Mouse (Mus musculus) heart, postnatal 25 days (tissue): Measurements from ENCODE around the gene Mthfd1. TPM values are rescaled to one million over a fixed set of nuclear protein-coding genes. Genes with fewer than 3 reads are reported as not detected.
"Not testable (repeated sequence)": the region's sequence is repeated elsewhere in the genome, so short reads cannot be mapped to it uniquely, and the experiment has no call there.

Source experiments
- DNase-seq: peaks from one replicate; pipeline ENCODE4 v3.0.0; 2022; ENCODE audit warnings: low spot score
- intact Hi-C: fragments of 180-260 bp; cut with DNase I; formaldehyde crosslinking; loops from one replicate; pipeline ENCODE4 v1.15.1; 2025
- total RNA-seq, 2 experiments: library from RNA; stranded (reverse); gene quantifications; 2 replicates each; pipeline ENCODE4 v1.2.3; 2021

The Mthfd1 gene
- 10 to 100 TPM; 29.1 to 31.4 TPM for total RNA-seq

DNA sequence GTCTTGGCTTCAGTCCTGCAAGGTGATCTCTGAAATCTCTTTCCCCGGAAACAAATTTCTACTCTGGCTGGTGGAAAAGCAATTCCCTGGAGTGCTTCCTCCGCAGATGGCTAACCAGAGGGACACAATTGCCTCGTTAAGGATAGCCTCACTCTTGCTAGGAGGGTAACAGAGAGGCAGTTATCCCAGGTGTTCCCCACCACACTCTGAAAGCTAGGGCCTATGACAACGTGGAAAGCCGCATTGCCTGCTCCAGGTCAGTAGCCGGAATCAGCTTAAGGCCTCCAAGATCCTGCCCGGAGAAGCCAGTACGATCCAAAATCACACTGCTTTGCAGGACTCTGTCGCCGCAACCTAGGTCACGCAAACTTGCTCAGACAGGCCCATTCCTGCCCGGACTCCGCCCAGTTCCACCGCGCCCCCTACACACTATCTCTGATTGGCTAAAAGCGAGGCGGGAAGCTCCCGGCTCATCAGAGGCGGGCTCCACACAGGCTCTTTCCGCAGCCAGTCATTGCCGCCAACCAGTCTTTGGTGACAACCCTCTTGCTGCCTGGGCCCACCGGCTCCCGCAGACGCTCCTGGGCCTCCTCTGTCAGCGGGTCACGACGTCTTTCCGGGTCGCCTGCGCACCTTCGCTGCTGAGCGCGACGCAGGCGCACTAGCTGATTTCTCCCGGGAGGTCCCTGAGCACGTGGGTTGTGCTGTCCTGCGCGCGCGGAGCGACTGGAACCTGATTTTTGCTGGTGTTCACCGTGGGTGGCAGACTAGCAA, at the start of gene Mthfd1:
Mthfd1 (plus strand) TSS at position 574 of the 774 bp plus-strand sequence.
- intact Hi-C loops: no loop called here
- peak; percentile 93 for DNase-seq

DNA sequence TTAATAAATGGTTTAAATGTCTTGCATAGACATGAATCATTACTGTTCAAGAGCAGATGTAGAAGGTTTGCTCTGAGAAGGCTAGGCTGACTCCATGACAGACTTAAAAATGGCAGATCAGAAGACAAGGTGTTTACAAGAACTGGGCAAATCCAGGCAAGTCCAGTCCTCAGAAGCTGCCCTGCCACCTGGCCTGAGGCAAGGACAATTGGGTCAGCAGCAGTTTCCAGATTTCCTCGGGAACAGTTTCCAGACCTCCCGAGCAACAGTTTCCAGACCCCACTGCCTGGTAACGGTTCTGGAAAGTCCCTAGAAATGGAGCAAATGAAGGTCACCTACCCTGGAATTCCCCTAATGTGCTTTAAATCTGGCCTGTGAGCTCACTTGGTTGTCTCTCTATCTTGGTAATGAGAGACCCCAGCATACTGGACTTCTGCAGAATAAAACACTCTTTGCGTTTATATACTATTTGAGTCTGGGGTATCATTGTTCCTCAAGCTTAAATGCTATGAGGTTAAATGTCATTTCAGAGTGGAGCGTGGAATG, 45.6 kb upstream of the Mthfd1 start:
- DNase-seq: no peak
- intact Hi-C loops: no loop called here

GRCm38 (mm10) chr12:76215121-76215520, 40.0 kb upstream of the Mthfd1 start:
- intact Hi-C loops: no loop called here

DNA sequence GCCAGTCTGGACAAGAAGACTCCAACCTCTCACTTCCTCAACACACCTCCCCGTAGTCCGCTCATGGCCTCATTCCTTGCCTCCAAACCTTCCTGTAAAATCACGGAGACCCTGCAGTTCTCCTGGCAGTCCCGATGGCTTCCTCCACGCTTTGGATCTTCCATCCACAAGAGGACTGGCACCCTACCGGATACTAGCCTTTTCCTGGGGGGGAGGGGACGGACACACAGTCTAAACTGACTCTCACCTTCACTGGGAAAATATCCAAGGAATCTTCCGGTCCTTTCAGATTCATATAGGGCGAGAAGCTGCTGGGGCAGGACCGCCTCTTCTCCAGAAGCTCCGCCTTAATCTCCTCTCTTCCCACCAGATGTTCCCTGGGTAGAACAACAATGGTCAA, 38.4 kb upstream of the Mthfd1 start:
- no peak for DNase-seq
- intact Hi-C loops: no loop called here

More at GRCm38 (mm10) chr12:76215121-76215520, 40.0 kb upstream of the Mthfd1 start:
- DNase-seq: no peak

DNA sequence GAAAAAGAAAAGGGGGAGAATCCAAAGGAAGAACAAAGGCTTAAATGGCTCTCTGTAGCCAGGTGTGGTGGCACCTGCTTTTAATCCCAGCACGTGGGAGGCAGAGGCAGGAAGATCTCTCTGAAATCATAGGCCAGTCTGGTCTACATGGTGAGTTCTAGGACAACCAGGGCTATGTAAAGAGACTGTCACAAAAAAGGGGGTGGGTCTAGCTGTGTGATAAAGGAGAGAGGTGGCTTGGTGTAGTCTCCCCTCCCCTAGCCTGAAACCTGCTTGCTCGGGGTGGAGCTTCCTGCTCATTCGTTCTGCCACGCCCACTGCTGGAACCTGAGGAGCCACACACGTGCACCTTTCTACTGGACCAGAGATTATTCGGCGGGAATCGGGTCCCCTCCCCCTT, 33.0 kb upstream of the Mthfd1 start:
- DNase-seq, intact Hi-C loops: not testable (repeated sequence)

DNA sequence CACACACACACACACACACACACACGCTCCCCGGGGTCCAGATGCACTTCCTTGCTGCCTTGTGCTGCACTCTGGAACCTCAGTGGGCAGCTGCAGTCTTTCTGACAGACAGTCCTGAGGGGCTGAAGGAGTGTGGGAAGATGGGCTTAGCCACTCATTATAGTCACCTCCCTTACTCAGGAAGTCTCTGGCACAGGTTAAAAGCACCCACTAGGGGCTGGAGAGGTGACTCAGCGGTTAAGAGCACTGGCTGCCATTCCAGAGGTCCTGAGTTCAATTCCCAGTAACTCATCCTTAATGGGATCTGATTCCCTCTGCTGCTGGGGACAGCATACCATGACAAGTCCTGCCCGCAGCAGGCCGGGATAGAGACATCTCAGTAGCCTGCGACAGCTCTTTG, 24.5 kb upstream of the Mthfd1 start:
- no peak for DNase-seq
- intact Hi-C loops: no loop called here

- intact Hi-C loops: no loop called here
- no peak for DNase-seq
Measured at GRCm38 (mm10) chr12:76235253-76235652, 19.8 kb upstream of the Mthfd1 start.

DNA sequence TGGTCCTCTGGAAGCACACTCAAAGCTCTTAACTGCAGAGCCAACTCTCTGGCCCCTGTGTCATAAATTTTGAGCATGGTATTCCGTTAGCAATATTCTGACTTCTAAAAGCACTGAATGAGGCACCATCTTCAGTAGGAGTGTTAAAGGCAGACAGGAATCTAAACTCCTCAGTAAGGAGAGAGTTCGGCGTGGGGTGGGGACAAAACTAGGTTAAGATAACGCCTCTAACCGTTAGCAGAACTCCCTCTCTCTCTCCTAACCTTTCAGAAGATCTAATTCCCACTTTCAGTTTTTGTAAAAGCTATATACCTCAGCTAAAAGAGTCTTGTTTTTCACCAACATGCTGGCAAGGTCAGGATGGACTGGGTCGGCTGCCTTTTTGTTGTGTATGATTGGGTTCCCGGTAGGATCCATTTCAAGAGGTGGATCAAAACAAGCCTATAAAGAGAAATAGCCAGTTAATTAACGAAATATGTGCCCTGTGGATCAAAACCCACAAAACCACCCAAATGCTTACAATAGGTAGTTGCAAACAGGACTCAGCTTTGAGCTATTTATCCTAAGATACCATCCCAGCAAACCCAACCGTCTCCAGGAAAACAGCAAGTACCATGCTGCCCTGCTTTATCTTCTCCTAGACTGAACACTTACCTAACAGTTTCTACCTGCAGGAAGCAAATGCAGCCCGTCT, 15.8 kb upstream of the Mthfd1 start:
- intact Hi-C loops: no loop called here

DNA sequence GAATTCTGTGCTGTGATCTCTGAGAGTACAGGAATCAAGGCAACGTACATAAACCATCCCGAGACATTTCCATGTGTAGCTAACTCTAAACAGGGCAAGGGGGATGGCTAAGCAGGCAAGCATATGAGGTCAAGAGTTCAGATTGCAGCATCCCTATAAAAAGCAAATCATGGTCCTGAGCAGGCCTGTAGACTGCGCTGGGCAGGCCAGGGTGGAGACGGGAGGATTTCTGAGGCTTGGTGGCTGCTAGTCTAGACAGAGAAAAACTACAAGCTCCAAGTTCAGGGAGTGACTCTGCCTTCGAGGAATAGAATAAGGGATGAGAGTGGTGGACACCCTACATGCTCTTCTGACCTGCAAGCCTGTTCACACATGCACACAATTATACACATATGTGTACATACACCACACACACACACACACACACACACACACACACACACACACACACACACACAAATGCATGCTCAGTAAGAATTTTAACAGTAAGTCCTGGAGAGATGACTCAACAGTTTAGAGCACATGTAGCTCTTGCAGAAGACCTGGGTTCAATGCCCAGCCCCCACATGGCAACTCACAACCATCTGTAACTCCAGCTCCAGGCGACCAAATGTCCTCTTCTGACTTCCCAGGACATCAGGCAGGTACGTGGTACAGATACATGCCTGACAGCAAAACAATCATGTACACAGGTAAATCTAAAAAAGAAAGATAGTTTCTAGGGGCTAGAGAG, 15.1 kb upstream of the Mthfd1 start:
- intact Hi-C loops: no loop called here
- no peak for DNase-seq

More for the DNA sequence above, 15.8 kb upstream of the Mthfd1 start:
- no peak for DNase-seq

- intact Hi-C loops: no loop called here
- DNase-seq: no peak
Measured at GRCm38 (mm10) chr12:76240670-76241069, 14.4 kb upstream of the Mthfd1 start.

DNA sequence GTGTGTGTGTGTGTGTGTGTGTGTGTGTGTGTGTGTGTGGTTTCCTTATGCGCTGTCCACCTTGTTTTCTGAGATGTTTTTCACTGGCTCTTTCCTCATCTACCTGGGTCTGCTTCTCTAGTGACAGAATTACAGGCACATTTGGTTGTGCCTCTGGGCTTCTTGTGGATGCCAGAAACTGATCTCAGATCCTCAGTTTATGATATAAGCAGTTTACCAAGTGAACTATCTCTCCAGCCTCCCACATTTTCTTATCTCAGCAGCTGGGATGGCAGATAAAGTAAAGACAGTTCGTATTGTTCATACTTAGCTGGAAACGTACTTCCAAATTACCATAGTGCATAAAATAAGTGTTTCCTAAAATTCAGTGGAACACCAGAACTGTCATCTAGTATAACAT, 14.0 kb upstream of the Mthfd1 start:
- intact Hi-C loops: no loop called here

DNA sequence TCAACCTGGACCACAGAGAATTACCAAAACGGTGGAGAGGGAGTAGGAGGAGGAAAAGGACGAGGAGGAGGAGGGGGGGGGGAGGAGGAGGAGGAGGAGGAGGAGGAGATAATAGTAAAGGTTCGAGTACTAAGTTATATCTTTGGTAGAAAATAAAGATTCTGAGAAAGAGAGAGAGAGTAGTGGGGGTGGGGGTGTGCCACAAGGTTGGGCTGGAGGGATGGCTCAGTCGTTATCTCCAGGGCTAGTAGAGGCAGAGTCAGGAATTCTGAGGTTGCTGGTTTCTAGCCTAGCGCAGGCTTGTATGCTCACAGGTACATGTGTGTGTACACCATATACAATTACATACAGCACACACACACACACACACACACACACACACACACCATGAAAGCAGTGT, 13.3 kb upstream of the Mthfd1 start:
- DNase-seq: no peak
- intact Hi-C loops: no loop called here

More for the DNA sequence above, 14.0 kb upstream of the Mthfd1 start:
- no peak for DNase-seq

- DNase-seq: no peak
- intact Hi-C loops: no loop called here
Measured at GRCm38 (mm10) chr12:76244981-76245380, 10.1 kb upstream of the Mthfd1 start.

- intact Hi-C loops: no loop called here
- no peak for DNase-seq
Measured at GRCm38 (mm10) chr12:76246646-76247045, 8.5 kb upstream of the Mthfd1 start, which contains the start of gene Tex21. Gene Tex21, minus strand, starts transcription at chr12:76246746.

- intact Hi-C loops: no loop called here
- no peak for DNase-seq
Measured at GRCm38 (mm10) chr12:76253090-76253489, 2.0 kb upstream of the Mthfd1 start.

GRCm38 (mm10) chr12:76253591-76253990, 1.5 kb upstream of the Mthfd1 start:
- intact Hi-C loops: no loop called here
- DNase-seq: no peak

- no peak for DNase-seq
- intact Hi-C loops: no loop called here
Measured at GRCm38 (mm10) chr12:76253991-76254390, 1.1 kb upstream of the Mthfd1 start.

- DNase-seq: no peak
Measured at GRCm38 (mm10) chr12:76255499-76255875, 389 bp downstream of the Mthfd1 start.

GRCm38 (mm10) chr12:76256114-76256843, 1.2 kb downstream of the Mthfd1 start:
- intact Hi-C loops: no loop called here
- no peak for DNase-seq

More at GRCm38 (mm10) chr12:76255499-76255875, 389 bp downstream of the Mthfd1 start:
- intact Hi-C loops: no loop called here

- intact Hi-C loops: no loop called here
- no peak for DNase-seq
Measured at GRCm38 (mm10) chr12:76260673-76261072, 5.6 kb downstream of the Mthfd1 start.
